In the genomic region with DNA sequence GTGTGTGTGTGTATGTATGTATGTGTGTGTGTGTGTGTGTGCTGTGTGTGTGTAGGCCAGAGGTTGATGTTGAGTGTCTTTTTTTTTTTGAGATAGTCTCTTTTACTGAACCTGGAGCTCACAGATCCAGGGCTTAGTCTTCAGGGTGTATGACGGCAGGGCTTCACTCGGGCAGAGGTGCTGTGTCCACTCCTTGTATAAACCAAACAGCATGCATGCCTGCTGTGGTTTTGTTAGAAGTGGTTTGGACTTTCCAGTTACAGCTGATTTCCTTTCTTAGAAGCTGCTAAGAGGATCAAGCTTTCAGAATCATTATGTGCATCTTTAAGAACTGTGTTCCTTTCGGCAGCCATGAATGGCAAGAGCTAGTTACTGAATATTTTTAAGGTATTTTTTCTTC, we compare ENCODE assay signal across 23 mouse cellular contexts. TPM values are rescaled to one million over a fixed set of nuclear protein-coding genes. Genes with fewer than 3 reads are reported as not detected.
"Had no signal": no experiment of that assay in that cellular context is flagged by ENCODE, and none has a peak within 500 bp of the region (broad histone marks: within the 10 kb centered on the region; RNA-seq: fewer than 3 reads in every experiment).

No protein-coding gene starts in this region.

- DNase-seq: kidney, adult 9 months; kidney, postnatal 14 days; kidney, postnatal 4 days; left cerebral cortex, postnatal 4 days; liver, postnatal 0 days; lung, embryonic 14.5 days; right cerebral cortex, adult 18-20 months; right cerebral cortex, postnatal 14 days; right cerebral cortex, postnatal 4 days; thymus, postnatal 25 days had no signal

- H3K27me3 ChIP-seq: limb, embryonic 12.5 days; limb, embryonic 15.5 days; midbrain, embryonic 12.5 days; midbrain, embryonic 15.5 days; neural tube, embryonic 12.5 days; neural tube, embryonic 15.5 days; stomach, embryonic 15.5 days had no signal

- H3K9me3 ChIP-seq: limb, embryonic 12.5 days; limb, embryonic 15.5 days; midbrain, embryonic 12.5 days; midbrain, embryonic 15.5 days; neural tube, embryonic 12.5 days; neural tube, embryonic 15.5 days; stomach, embryonic 15.5 days had no signal

- H3K4me3 ChIP-seq: limb, embryonic 12.5 days; limb, embryonic 15.5 days; midbrain, embryonic 12.5 days; midbrain, embryonic 15.5 days; myocyte; neural tube, embryonic 12.5 days; neural tube, embryonic 15.5 days; stomach, embryonic 15.5 days had no signal

- H3K36me3 ChIP-seq: neural tube, embryonic 15.5 days; stomach, embryonic 15.5 days had no signal

- ATAC-seq: liver, postnatal 0 days; lung, postnatal 0 days; midbrain, embryonic 15.5 days had no signal

- H3K4me2 ChIP-seq: limb, embryonic 12.5 days; limb, embryonic 15.5 days; liver, embryonic 11.5 days; lung, embryonic 14.5 days; midbrain, embryonic 12.5 days; midbrain, embryonic 15.5 days; neural tube, embryonic 12.5 days; neural tube, embryonic 15.5 days; stomach, embryonic 15.5 days had no signal

- H3K9ac ChIP-seq: limb, embryonic 12.5 days; limb, embryonic 15.5 days; liver, embryonic 14.5 days; liver, postnatal 0 days; lung, embryonic 14.5 days; midbrain, embryonic 12.5 days; midbrain, embryonic 15.5 days; neural tube, embryonic 12.5 days; neural tube, embryonic 15.5 days; stomach, embryonic 15.5 days had no signal

- H3K27ac ChIP-seq: limb, embryonic 12.5 days; limb, embryonic 15.5 days; liver, embryonic 14.5 days; midbrain, embryonic 12.5 days; midbrain, embryonic 15.5 days; neural tube, embryonic 12.5 days; neural tube, embryonic 15.5 days had no signal

- H3K4me1 ChIP-seq: limb, embryonic 12.5 days; limb, embryonic 15.5 days; midbrain, embryonic 12.5 days; midbrain, embryonic 15.5 days; neural tube, embryonic 12.5 days; neural tube, embryonic 15.5 days; stomach, embryonic 15.5 days had no signal

RNA-seq across cellular contexts. Expression of a gene that starts 38.4 kb away (rescaled TPM):
- total RNA-seq: layer of hippocampus, adult 18-20 months; layer of hippocampus, postnatal 14 days had no signal
- polyA plus RNA-seq: myocyte had no signal
